Mouse (Mus musculus): ENCODE measurements at regions not wholly inside any gene's neighbourhood (a gene's known extent, or its start where the extent isn't known, plus 50 kb on each side); places are given as distances from the start of the nearest gene placed in this dataset.

- no peak for TF ChIP-seq CTCF (conservative IDR thresholded peaks at IDR 0.05; ENCODE audit: low read length)
- no peak for TF ChIP-seq POU5F1 (IDR thresholded peaks at IDR 0.05; ENCODE audit: borderline replicate concordance, low read length)
- TF ChIP-seq NANOG (IDR thresholded peaks at IDR 0.05; ENCODE audit: borderline replicate concordance, low read length): no peak
These were observed 102.6 kb downstream of the 4933402N22Rik start for GRCm38 (mm10) chr5:12020489-12020888.
